Mouse (Mus musculus) heart, embryonic 13.5 days (tissue): ENCODE measurements at regions not wholly inside any gene's neighbourhood (a gene's known extent, or its start where the extent isn't known, plus 50 kb on each side); places are given as distances from the start of the nearest gene placed in this dataset.

Experiments used
- ATAC-seq: fragments of 200-750 bp; cut with Nextera tagmentation; 2 replicates; pipeline ENCODE4 v1.8.0; 2017; ENCODE audit warnings: moderate TSS enrichment; ENCODE audit not compliant: insufficient number of reproducible peaks, low FRiP score, low TSS enrichment; ENCODE audit errors: extremely low read depth
- H3K27ac ChIP-seq: fragments of 300-500 bp; sonication (generic); replicated peaks from 2 replicates; pipeline ENCODE4 v1.5.1; 2015; ENCODE audit warnings: moderate library complexity, mild to moderate bottlenecking, inconsistent platforms
- H3K27me3 ChIP-seq: fragments of 300-500 bp; sonication (generic); replicated peaks from 2 replicates; pipeline ENCODE4 v1.6.1; 2015; ENCODE audit warnings: mild to moderate bottlenecking, inconsistent platforms
- H3K36me3 ChIP-seq: fragments of 300-500 bp; sonication (generic); 2 replicates; pipeline ENCODE4 v1.6.1; 2015; ENCODE audit warnings: mild to moderate bottlenecking, inconsistent platforms
- H3K4me1 ChIP-seq: fragments of 300-500 bp; sonication (generic); 2 replicates; pipeline ENCODE4 v1.6.1; 2015; ENCODE audit warnings: inconsistent platforms
- H3K4me2 ChIP-seq: fragments of 300-500 bp; sonication (generic); 2 replicates; pipeline ENCODE4 v1.6.1; 2015; ENCODE audit warnings: inconsistent platforms, mild to moderate bottlenecking, moderate library complexity
- H3K4me3 ChIP-seq: fragments of 300-500 bp; sonication (generic); 2 replicates; pipeline ENCODE4 v1.5.1; 2015; ENCODE audit warnings: moderate library complexity, mild to moderate bottlenecking, inconsistent platforms
- H3K9ac ChIP-seq: fragments of 300-500 bp; sonication (generic); 2 replicates; pipeline ENCODE4 v1.6.1; 2015; ENCODE audit warnings: inconsistent platforms, mild to moderate bottlenecking, moderate library complexity
- H3K9me3 ChIP-seq: fragments of 300-500 bp; sonication (generic); 2 replicates; pipeline ENCODE4 v1.6.1; 2016; ENCODE audit warnings: inconsistent platforms
- WGBS: fragments of 180-500 bp; shearing (Covaris S2); methylation state at CpG from one replicate; pipeline ENCODE4 v1.1.7; 2015; ENCODE audit warnings: mixed read lengths; 5-methylcytosine and 5-hydroxymethylcytosine counted together

DNA sequence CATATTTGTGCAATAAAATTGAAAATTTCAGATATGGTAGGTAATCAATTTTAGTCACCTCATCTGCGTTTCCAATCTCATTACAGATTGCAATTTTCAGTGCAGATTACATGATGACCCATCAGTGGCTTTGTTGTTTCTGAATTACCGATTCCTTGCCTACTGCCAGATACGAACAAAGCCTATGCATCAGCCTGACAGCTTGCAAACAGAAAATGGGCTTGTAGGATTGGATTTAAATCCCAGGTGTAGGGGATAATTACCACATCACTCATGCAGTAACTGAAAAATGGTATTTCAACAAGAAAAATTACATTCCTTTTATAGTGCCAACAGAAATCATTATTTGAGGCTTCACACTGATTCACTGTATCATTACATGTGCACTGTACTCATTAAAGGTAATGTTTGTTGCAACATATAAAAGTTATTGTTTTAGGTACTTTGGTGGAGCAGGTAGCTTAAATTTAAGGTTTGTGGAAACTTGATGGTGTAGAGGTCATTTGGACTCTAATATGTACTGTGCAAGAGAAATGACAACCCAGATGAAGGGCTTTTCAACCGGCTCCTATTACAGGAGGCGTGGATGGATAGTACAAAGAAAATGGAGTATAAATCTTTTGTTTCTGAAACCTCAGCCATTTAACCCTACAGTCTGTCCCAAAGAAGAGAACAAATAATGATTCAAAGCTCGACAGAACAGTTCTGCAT is 797.7 kb downstream of the Nova1 start:
- no peaks in the 10 kb centered on the region for H3K9me3 ChIP-seq
- H3K4me1 ChIP-seq: no peaks in the 10 kb centered on the region
- no peak overlapping the region for H3K4me2 ChIP-seq
- no peaks in the 10 kb centered on the region for H3K27me3 ChIP-seq
- no peak overlapping the region for H3K27ac ChIP-seq
- no peak overlapping the region for H3K9ac ChIP-seq
- WGBS: 76% methylated on average over 6 of the region's 6 CpGs
- no peaks in the 10 kb centered on the region for H3K36me3 ChIP-seq
- H3K4me3 ChIP-seq: no peak overlapping the region
- ATAC-seq: no peak

DNA sequence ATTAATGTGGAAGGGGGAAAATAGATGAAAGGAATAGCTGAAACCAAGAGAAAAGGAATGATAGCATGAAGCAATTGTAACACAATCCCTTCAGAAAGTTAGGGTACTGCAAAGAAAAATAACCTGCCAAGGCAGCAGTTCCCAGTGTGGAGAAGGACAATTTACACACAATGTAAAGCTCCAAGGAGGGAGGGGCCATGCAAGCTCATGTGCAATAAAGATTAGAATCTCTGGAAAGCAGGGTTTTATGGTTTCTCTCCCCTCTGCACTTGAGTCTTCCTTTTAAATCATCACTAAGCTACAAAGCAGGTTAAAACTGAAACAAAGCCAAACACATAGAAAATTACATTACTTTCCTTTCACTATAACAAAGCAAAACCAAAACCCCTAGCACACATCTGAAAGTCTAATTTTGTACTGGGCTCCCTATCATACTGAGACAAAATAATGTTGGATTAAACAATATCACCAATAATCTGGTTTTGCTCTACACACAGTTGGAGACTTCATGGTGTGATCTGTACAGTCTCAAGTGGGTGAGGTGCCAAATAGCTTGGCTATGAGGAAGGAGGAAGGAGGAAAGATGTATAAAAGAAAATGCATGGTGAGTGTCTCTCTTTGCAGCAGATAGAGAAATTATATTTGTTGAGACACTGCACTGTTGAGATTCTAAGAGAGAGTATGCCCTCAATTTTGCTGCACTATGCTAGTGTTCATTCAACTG is 840.9 kb downstream of the Nova1 start:
- ATAC-seq: no peak
- H3K36me3 ChIP-seq: no peaks in the 10 kb centered on the region
- no peak overlapping the region for H3K27ac ChIP-seq
- no peaks in the 10 kb centered on the region for H3K4me1 ChIP-seq
- H3K4me2 ChIP-seq: no peak overlapping the region
- H3K9me3 ChIP-seq: no peaks in the 10 kb centered on the region
- H3K4me3 ChIP-seq: no peak overlapping the region
- H3K27me3 ChIP-seq: no peaks in the 10 kb centered on the region
- H3K9ac ChIP-seq: no peak overlapping the region

DNA sequence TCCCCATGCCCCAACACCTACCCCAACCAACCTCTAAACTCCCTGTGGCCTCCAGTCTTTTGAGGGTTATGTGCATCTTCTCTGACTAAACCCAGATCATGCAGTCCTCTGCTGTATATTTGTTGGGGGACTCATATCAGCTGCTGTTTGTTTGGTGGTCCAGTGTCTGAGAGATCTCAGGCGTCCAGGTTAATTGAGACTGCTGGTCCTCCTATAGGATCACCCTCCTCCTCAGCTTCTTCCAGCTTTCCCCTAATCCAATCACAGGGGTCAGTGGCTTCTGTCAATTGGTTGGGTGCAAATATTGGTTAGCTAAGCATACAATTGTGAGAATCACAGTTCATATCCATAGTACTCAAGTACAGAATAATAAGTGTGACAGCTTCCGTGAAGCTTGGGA is 842.9 kb downstream of the Nova1 start:
- WGBS: 72% methylated on average over 2 of the region's 2 CpGs
- Histone ChIP-seq H3K4me3 (no peak overlapping the region), H3K4me2 (no peak overlapping the region), H3K36me3 (no peaks in the 10 kb centered on the region), H3K27ac (no peak overlapping the region), H3K4me1 (no peaks in the 10 kb centered on the region), H3K9me3 (no peaks in the 10 kb centered on the region), H3K27me3 (no peaks in the 10 kb centered on the region), H3K9ac (no peak overlapping the region)
- no peak for ATAC-seq

DNA sequence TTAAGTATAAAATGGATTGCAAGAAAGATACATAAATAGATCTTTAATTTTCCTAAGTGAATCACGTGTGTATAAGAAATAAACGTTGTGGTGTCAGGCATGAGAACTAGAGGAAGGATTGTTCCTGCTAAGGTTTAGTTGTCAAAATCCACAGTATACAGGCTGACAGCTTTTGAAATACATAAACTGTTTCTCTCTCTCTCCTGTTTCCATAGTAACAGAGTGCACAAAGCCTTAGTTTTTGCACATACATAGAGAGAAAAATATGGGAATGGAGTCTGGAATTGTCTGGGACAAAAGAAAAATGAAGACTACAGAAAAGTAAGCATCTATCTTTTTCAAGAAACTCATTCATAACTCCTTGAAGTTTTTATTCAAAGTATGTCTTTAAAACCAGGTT is 848.3 kb downstream of the Nova1 start:
- Histone ChIP-seq H3K27me3 (no peaks in the 10 kb centered on the region), H3K27ac (no peak overlapping the region), H3K36me3 (no peaks in the 10 kb centered on the region), H3K4me2 (no peak overlapping the region), H3K4me1 (no peaks in the 10 kb centered on the region), H3K9me3 (no peaks in the 10 kb centered on the region), H3K9ac (no peak overlapping the region), H3K4me3 (no peak overlapping the region)
- ATAC-seq: no peak
- WGBS: 66% methylated on average over 2 of the region's 2 CpGs

DNA sequence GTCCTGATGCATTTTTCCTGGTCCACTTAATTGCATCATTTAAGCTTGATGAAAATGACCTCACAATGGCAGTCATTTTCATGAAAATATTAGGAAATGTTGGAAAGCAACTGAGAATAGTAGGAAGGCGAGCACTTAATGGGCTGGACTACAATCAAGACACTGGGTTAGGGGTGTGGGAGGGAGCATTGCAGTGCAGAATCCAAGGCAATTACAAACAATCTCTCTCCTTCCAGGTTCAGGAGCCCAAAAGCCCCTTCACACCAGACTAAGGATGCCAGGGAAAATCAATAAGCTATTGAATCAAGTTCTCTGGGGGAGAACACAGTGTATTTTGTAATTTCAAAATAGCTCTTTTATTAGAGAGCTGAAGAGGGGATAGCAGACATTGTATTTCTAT is 848.8 kb downstream of the Nova1 start:
- H3K9me3 ChIP-seq: no peaks in the 10 kb centered on the region
- H3K4me1 ChIP-seq: no peaks in the 10 kb centered on the region
- H3K4me3 ChIP-seq: no peak overlapping the region
- no peak for ATAC-seq
- no peak overlapping the region for H3K4me2 ChIP-seq
- WGBS: 66% methylated on average over 1 of the region's 1 CpGs
- no peaks in the 10 kb centered on the region for H3K27me3 ChIP-seq
- no peaks in the 10 kb centered on the region for H3K36me3 ChIP-seq
- H3K27ac ChIP-seq: no peak overlapping the region
- no peak overlapping the region for H3K9ac ChIP-seq

GRCm38 (mm10) chr12:45946918-45947317 is 871.8 kb downstream of the Nova1 start:
- Histone ChIP-seq H3K9me3 (no peaks in the 10 kb centered on the region), H3K27ac (no peak overlapping the region), H3K9ac (no peak overlapping the region), H3K4me2 (no peak overlapping the region), H3K4me3 (no peak overlapping the region), H3K4me1 (no peaks in the 10 kb centered on the region), H3K36me3 (no peaks in the 10 kb centered on the region), H3K27me3 (no peaks in the 10 kb centered on the region)
- no peak for ATAC-seq
- 47% methylated on average over 2 of the region's 2 CpGs for WGBS

DNA sequence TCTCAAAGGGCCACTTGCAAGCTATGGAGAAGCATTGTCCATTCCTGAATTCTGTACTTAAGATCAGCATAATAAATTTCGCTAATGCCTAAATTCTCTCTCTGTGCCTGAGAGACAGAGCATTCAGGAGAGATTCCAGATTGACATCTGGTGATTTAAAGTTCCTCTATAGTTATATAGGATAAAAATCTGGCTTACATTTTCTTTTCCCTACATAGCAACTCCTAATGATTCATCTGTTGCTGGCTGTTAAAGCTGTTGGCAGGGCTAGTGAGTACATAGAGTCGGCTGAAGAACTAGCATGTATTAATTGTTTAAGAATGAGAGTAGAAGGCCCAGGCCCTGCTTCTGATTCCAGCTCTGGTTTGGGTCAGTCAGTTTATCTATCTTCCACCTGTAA is 870.0 kb upstream of the Stxbp6 start:
- Histone ChIP-seq H3K27me3 (no peaks in the 10 kb centered on the region), H3K4me1 (no peaks in the 10 kb centered on the region), H3K9ac (no peak overlapping the region), H3K4me2 (no peak overlapping the region), H3K9me3 (no peaks in the 10 kb centered on the region), H3K36me3 (no peaks in the 10 kb centered on the region), H3K27ac (no peak overlapping the region), H3K4me3 (no peak overlapping the region)
- no peak for ATAC-seq
- 57% methylated on average over 2 of the region's 2 CpGs for WGBS

GRCm38 (mm10) chr12:45942402-45942801 is 867.9 kb upstream of the Stxbp6 start:
- Histone ChIP-seq H3K4me2 (no peak overlapping the region), H3K36me3 (no peaks in the 10 kb centered on the region), H3K27ac (no peak overlapping the region), H3K9me3 (no peaks in the 10 kb centered on the region), H3K9ac (no peak overlapping the region), H3K4me1 (no peaks in the 10 kb centered on the region), H3K4me3 (no peak overlapping the region), H3K27me3 (no peaks in the 10 kb centered on the region)
- WGBS: 40% methylated on average over 1 of the region's 1 CpGs
- no peak for ATAC-seq

DNA sequence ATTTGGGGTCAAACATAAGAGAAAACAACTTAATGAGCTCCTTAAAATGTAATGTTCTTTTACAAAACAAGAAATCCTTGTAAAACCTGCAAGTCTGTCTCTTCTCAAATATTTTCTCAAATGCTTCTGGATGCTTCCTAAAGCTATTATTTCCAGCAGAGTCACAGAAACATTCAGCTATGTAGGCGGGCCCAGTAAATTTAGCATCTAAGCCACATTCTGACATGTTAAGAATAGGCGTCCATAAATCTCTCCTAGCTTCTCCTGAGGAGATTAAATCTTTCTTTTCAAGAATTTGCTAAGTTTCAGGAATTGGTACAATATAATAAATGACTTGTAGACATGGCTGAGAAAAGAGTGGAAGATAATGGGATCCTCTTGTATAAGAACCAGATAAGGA is 858.9 kb upstream of the Stxbp6 start:
- H3K36me3 ChIP-seq: no peaks in the 10 kb centered on the region

GRCm38 (mm10) chr12:45932251-45932650 is 857.7 kb upstream of the Stxbp6 start:
- Histone ChIP-seq H3K4me2 (no peak overlapping the region), H3K27me3 (no peaks in the 10 kb centered on the region), H3K36me3 (no peaks in the 10 kb centered on the region), H3K9ac (no peak overlapping the region), H3K27ac (no peak overlapping the region), H3K9me3 (no peaks in the 10 kb centered on the region), H3K4me1 (no peaks in the 10 kb centered on the region), H3K4me3 (no peak overlapping the region)
- ATAC-seq: no peak
- 56% methylated on average over 4 of the region's 4 CpGs for WGBS

More for the DNA sequence above, 858.9 kb upstream of the Stxbp6 start:
- H3K4me3 ChIP-seq: no peak overlapping the region
- no peak overlapping the region for H3K9ac ChIP-seq
- H3K27ac ChIP-seq: no peak overlapping the region
- no peaks in the 10 kb centered on the region for H3K27me3 ChIP-seq
- no peaks in the 10 kb centered on the region for H3K4me1 ChIP-seq
- no peak for ATAC-seq
- no peak overlapping the region for H3K4me2 ChIP-seq
- no peaks in the 10 kb centered on the region for H3K9me3 ChIP-seq
- 69% methylated on average over 2 of the region's 2 CpGs for WGBS

GRCm38 (mm10) chr12:45929760-45930150 is 855.2 kb upstream of the Stxbp6 start:
- Histone ChIP-seq H3K4me1 (no peaks in the 10 kb centered on the region), H3K4me2 (no peak overlapping the region), H3K9ac (no peak overlapping the region), H3K27me3 (no peaks in the 10 kb centered on the region), H3K27ac (no peak overlapping the region), H3K36me3 (no peaks in the 10 kb centered on the region), H3K9me3 (no peaks in the 10 kb centered on the region), H3K4me3 (no peak overlapping the region)
- ATAC-seq: no peak
- WGBS: 36% methylated on average over 3 of the region's 3 CpGs
